Mouse (Mus musculus) MEL (cell line): ENCODE results near the gene Pdzph1. TPM values are rescaled to one million over a fixed set of nuclear protein-coding genes. Genes with fewer than 3 reads are reported as not detected.

Source experiments
- DNase-seq: peaks from one replicate; pipeline ENCODE4 v3.0.0; 2011; ENCODE audit warnings: low read depth, low spot score
- H3K27ac ChIP-seq: 2 replicates; pipeline ENCODE4 v1.5.1; 2012; ENCODE audit warnings: low read depth, mild to moderate bottlenecking, control low read depth, low read length, moderate library complexity; ENCODE audit not compliant: control insufficient read depth
- H3K27me3 ChIP-seq, 2 experiments: fragments of 150-350 bp in 1 of 2; sonication (generic) in 1 of 2; 2 replicates each; pipeline ENCODE4 v1.6.1; 2012; ENCODE audit warnings: low read length in 2 of 2, mild to moderate bottlenecking in 2 of 2, improper control_type of control experiment in 1 of 2, moderate library complexity in 1 of 2; ENCODE audit not compliant: insufficient read depth in 2 of 2, control insufficient read depth in 1 of 2
- H3K36me3 ChIP-seq, 2 experiments: 2 replicates each; pipeline ENCODE4 v1.6.1; 2012 to 2014; ENCODE audit warnings: low read length in 2 of 2, improper control_type of control experiment in 1 of 2, inconsistent platforms in 1 of 2, mild to moderate bottlenecking in 1 of 2; ENCODE audit not compliant: insufficient read depth in 2 of 2, control insufficient read depth in 1 of 2
- H3K4me1 ChIP-seq, 2 experiments: fragments of 150-350 bp in 1 of 2; sonication (generic) in 1 of 2; 2 replicates each; pipeline ENCODE4 v1.6.1; 2012; ENCODE audit warnings: low read length in 2 of 2, improper control_type of control experiment in 1 of 2, mild to moderate bottlenecking in 1 of 2; ENCODE audit not compliant: insufficient read depth in 2 of 2, control insufficient read depth in 1 of 2
- H3K4me3 ChIP-seq, 2 experiments: fragments of 150-350 bp in 1 of 2; sonication (generic) in 1 of 2; 2 replicates each; pipeline ENCODE4 v1.5.1; 2012; ENCODE audit warnings: low read depth in 2 of 2, low read length in 2 of 2, mild to moderate bottlenecking in 2 of 2, moderate library complexity in 2 of 2, control low read depth in 1 of 2, improper control_type of control experiment in 1 of 2; ENCODE audit not compliant: control insufficient read depth in 1 of 2, insufficient read depth in 1 of 2
- H3K79me2 ChIP-seq: 2 replicates; pipeline ENCODE4 v1.6.1; 2012; ENCODE audit warnings: mild to moderate bottlenecking, low read length, moderate library complexity; ENCODE audit not compliant: control insufficient read depth, poor library complexity, insufficient read depth
- H3K9ac ChIP-seq: 2 replicates; pipeline ENCODE4 v1.6.1; 2012; ENCODE audit warnings: low read depth, mild to moderate bottlenecking, control low read depth, low read length, moderate library complexity; ENCODE audit not compliant: control insufficient read depth, poor library complexity, severe bottlenecking
- H3K9me3 ChIP-seq: fragments of 150-350 bp; sonication (generic); replicated peaks from 2 replicates; pipeline ENCODE4 v1.6.1; 2012; ENCODE audit warnings: mild to moderate bottlenecking, low read length, improper control_type of control experiment, moderate library complexity; ENCODE audit not compliant: insufficient read depth
- BHLHE40 ChIP-seq: IDR thresholded peaks from 2 replicates; pipeline ENCODE4 v1.6.1; 2012; ENCODE audit warnings: low read depth, mild to moderate bottlenecking, inconsistent platforms, low read length, improper control_type of control experiment, borderline replicate concordance
- CHD1 ChIP-seq: IDR thresholded peaks from 2 replicates; pipeline ENCODE4 v1.6.1; 2012; ENCODE audit warnings: low read depth, mild to moderate bottlenecking, inconsistent platforms, low read length, improper control_type of control experiment
- CHD2 ChIP-seq: IDR thresholded peaks from 2 replicates; pipeline ENCODE4 v1.6.1; 2011; ENCODE audit warnings: low read length, improper control_type of control experiment
- CTCF ChIP-seq, 3 experiments: IDR thresholded peaks in 2 of 3; conservative IDR thresholded peaks in 1 of 3; 2 replicates each; pipeline ENCODE4 v1.5.1; 2011 to 2012; ENCODE audit warnings: low read length in 3 of 3, low read depth in 2 of 3, mild to moderate bottlenecking in 2 of 3, improper control_type of control experiment in 1 of 3, inconsistent platforms in 1 of 3, mixed read lengths in 1 of 3, moderate library complexity in 1 of 3; ENCODE audit not compliant: control insufficient read depth in 1 of 3, insufficient read depth in 1 of 3, poor library complexity in 1 of 3, severe bottlenecking in 1 of 3
- E2F4 ChIP-seq: IDR thresholded peaks from 2 replicates; pipeline ENCODE4 v1.6.1; 2011; ENCODE audit warnings: low read depth, low read length, improper control_type of control experiment, borderline replicate concordance
- HCFC1 ChIP-seq: IDR thresholded peaks from 2 replicates; pipeline ENCODE4 v1.6.1; 2012; ENCODE audit warnings: low read depth, mild to moderate bottlenecking, inconsistent platforms, low read length, improper control_type of control experiment, moderate library complexity
- JUND ChIP-seq: IDR thresholded peaks from 2 replicates; pipeline ENCODE4 v1.6.1; 2011; ENCODE audit warnings: low read depth, mild to moderate bottlenecking, improper control_type of control experiment, low read length
- KAT2A ChIP-seq: conservative IDR thresholded peaks from 2 replicates; pipeline ENCODE4 v1.6.1; 2012; ENCODE audit warnings: low read depth, low read length, improper control_type of control experiment, inconsistent platforms
- MXI1 ChIP-seq: IDR thresholded peaks from 2 replicates; pipeline ENCODE4 v1.6.1; 2011; ENCODE audit warnings: mild to moderate bottlenecking, low read depth, low read length, improper control_type of control experiment
- RAD21 ChIP-seq: IDR thresholded peaks from 2 replicates; pipeline ENCODE4 v1.6.1; 2011; ENCODE audit warnings: mild to moderate bottlenecking, low read depth, low read length, improper control_type of control experiment
- RCOR1 ChIP-seq: IDR thresholded peaks from 2 replicates; pipeline ENCODE4 v1.6.1; 2012; ENCODE audit warnings: low read depth, mild to moderate bottlenecking, inconsistent platforms, low read length, improper control_type of control experiment
- TBP ChIP-seq: IDR thresholded peaks from 2 replicates; pipeline ENCODE4 v1.8.0; 2011; ENCODE audit warnings: low read depth, low read length, improper control_type of control experiment
- USF1 ChIP-seq: IDR thresholded peaks from 2 replicates; pipeline ENCODE4 v1.6.1; 2014; ENCODE audit warnings: low read depth, mild to moderate bottlenecking, inconsistent platforms, low read length, improper control_type of control experiment, moderate library complexity
- ZC3H11A ChIP-seq: IDR thresholded peaks from 2 replicates; pipeline ENCODE4 v1.6.1; 2012; ENCODE audit warnings: low read depth, mild to moderate bottlenecking, inconsistent platforms, low read length, improper control_type of control experiment
- ZKSCAN1 ChIP-seq: IDR thresholded peaks from 2 replicates; pipeline ENCODE4 v1.6.1; 2012; ENCODE audit warnings: low read depth, mild to moderate bottlenecking, inconsistent platforms, low read length, improper control_type of control experiment, moderate library complexity
- ZNF384 ChIP-seq: IDR thresholded peaks from 2 replicates; pipeline ENCODE4 v1.6.1; 2012; ENCODE audit warnings: low read depth, mild to moderate bottlenecking, inconsistent platforms, low read length, improper control_type of control experiment
- polyA plus RNA-seq, 2 experiments: library from polyadenylated mRNA; stranded (reverse) in 1 of 2; unstranded in 1 of 2; fragments of >175 nt in 1 of 2; fragments of >200 nt in 1 of 2; gene quantifications; 2 replicates each; pipeline versions ENCODE4 v1.2.1 to v1.2.4; 2012; ENCODE audit warnings: low replicate concordance in 2 of 2, low read depth in 1 of 2; ENCODE audit not compliant: insufficient read length in 2 of 2, insufficient read depth in 1 of 2, missing spikeins in 1 of 2
- total RNA-seq: library from RNA; depleted of rRNA; stranded (reverse); fragments of 300-350 nt; gene quantifications from 2 replicates; pipeline ENCODE4 v1.2.3, GENCODE M21; 2012

The Pdzph1 gene
- total and polyA plus RNA-seq, 3 experiments: 0.15 to 1.3 TPM; not detected in 1

DNA sequence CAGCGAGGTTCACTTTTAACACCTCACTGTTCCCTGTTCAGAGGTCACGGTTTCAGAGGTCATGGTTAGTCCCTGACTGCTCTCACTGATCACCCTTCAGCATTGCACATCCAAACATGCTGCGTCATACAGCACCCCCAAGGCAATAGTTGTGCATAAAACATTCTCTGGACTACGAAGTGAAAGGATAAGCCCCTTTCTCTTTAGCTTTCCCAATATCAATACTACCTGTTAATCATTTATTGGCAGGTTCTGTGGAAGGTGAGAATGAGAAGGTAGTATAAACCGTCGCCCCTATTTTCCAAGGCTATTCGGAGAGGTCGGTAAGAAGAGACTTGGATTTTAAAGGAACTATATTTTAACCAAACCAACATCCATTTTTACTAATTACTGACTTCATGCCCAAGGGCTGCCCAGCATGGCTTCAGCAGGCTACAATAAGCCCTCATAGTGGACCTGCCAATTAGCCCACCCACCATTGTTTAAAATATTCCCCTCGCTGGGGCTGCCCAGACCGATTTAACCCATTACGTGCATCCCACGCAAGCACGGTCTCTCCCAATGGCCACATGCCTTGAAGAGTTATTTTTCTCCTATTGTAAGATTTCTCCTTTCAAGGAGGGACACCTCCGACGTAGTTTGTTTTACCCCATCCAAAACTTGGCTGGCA, 21.4 kb upstream of the Pdzph1 start:
- Histone ChIP-seq H3K27ac (no peak overlapping the region), H3K4me1 (no peaks in the 10 kb centered on the region), H3K27me3 (no peaks in the 10 kb centered on the region), H3K9ac (no peak overlapping the region), H3K9me3 (no peaks in the 10 kb centered on the region), H3K36me3 (no peaks in the 10 kb centered on the region), H3K79me2 (no peaks in the 10 kb centered on the region), H3K4me3 (no peak overlapping the region)
- DNase-seq: no peak
- TF ChIP-seq CTCF (IDR thresholded peaks at IDR 0.05 in 2 of 3, conservative IDR thresholded peaks at IDR 0.05 in 1 of 3; ENCODE audit: control insufficient read depth in 1 of 3, insufficient read depth in 1 of 3, low read depth in 2 of 3, low read length in 3 of 3, poor library complexity in 1 of 3, severe bottlenecking in 1 of 3) (no peak), CHD2 (no peak)

DNA sequence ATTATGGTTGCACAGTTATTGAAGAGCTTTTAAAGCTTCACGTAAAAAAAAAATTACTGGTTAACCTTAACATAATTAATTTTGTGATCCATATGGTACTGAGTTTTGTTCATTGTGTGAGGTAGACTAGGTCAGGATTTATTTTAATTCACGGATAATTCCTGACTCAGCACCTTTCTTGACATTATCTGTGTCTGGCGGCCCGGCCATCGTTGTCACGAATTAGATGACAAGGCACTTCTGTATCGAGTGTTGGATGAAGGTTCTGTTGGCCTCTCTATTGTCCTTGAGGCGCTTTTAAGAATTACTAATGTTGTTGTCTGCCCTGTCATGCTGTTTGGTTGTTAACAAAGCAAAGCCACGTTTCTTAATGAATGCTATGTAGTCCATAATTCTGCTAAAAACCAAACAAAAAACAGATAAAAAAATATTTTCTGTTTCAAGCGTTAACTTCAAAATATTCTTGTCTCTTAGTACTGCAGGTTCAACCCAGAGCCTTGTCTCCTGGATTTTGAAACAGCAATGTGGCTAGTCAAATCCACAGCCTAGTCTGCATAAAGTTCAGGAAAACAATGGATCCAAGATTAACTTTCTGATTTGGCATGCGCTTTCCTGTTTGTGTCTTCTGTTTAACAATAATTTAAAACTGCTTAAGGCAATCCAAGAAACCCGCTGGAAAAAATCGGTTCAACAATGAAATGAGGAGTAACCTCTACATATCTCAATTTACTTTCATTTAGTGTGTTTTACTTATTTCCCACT, 20.6 kb upstream of the Pdzph1 start:
- H3K9ac ChIP-seq: no peak overlapping the region
- no peak for DNase-seq
- no peaks in the 10 kb centered on the region for H3K27me3 ChIP-seq
- H3K4me3 ChIP-seq: no peak overlapping the region
- no peaks in the 10 kb centered on the region for H3K9me3 ChIP-seq
- TF ChIP-seq BHLHE40 (no peak), MXI1 (no peak), JUND (no peak), KAT2A (no peak), E2F4 (no peak), ZC3H11A (no peak), HCFC1 (no peak), ZNF384 (no peak), CTCF (IDR thresholded peaks at IDR 0.05 in 2 of 3, conservative IDR thresholded peaks at IDR 0.05 in 1 of 3; ENCODE audit: control insufficient read depth in 1 of 3, insufficient read depth in 1 of 3, low read depth in 2 of 3, low read length in 3 of 3, poor library complexity in 1 of 3, severe bottlenecking in 1 of 3) (no peak), RCOR1 (no peak), ZKSCAN1 (no peak), TBP (no peak), CHD1 (no peak), RAD21 (no peak), USF1 (no peak)
- TF ChIP-seq, all 39 proteins: peak for 0
- H3K4me1 ChIP-seq: no peaks in the 10 kb centered on the region
- H3K27ac ChIP-seq: no peak overlapping the region
- no peaks in the 10 kb centered on the region for H3K79me2 ChIP-seq
- H3K36me3 ChIP-seq: no peaks in the 10 kb centered on the region
